Mouse (Mus musculus): ENCODE data around the gene Crmp1. TPM values are rescaled to one million over a fixed set of nuclear protein-coding genes. Genes with fewer than 3 reads are reported as not detected.

The Crmp1 gene
- total and polyA plus RNA-seq, 2 experiments from 2014 or later: 851 to 954 TPM

DNA sequence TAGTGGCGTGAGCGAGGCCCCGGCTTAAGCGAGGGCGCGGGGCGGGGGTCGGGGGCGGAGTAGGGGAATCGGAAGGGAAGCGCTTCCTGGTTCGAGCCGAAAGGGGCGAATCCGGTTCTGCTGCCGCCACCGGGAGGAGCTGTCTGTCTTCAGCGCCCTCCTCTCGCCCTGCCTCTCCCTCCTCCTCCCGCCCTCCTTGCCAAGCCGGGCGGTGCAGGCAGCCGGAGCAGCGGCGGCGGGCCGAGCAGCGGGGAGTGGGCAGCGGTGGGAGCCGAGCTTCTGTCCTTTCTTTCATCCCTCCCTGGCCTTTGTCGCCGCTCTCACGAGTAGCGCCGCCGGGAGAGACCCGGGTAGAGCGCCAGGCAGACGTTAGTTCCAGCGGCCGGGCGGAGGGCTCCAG is 3.9 kb downstream of the Crmp1 start:
- no peaks in the 10 kb centered on the region for H3K36me3 ChIP-seq (ENCODE audit: insufficient read depth, low read length)
- H3K4me3 ChIP-seq (ENCODE audit: low read depth, low read length): peak overlapping the region; percentile 90
- DNase-seq (ENCODE audit: low spot score) (peak; percentile 92), ATAC-seq (ENCODE audit: low FRiP score) (peak; percentile 63)
- H3K9ac ChIP-seq (replicated peaks; ENCODE audit: low read length, poor library complexity, severe bottlenecking): peak overlapping the region; percentile 96
- WGBS: 1% methylated on average over 30 of the region's 42 CpGs
- no peaks in the 10 kb centered on the region for H3K9me3 ChIP-seq (ENCODE audit: low read length)
- H3K27me3 ChIP-seq (ENCODE audit: insufficient read depth, low read length): no peaks in the 10 kb centered on the region
- TF ChIP-seq CTCF (IDR thresholded peaks at IDR 0.05): peak; percentile 65
- H3K27ac ChIP-seq (ENCODE audit: low read depth, low read length): peak overlapping the region; percentile 97
- peak overlapping the region; percentile 85 for H3K4me2 ChIP-seq (ENCODE audit: low read depth, low read length, poor library complexity, severe bottlenecking)
- peaks cover 27% of the 10 kb centered on the region for H3K4me1 ChIP-seq (ENCODE audit: insufficient read depth, low read length)

DNA sequence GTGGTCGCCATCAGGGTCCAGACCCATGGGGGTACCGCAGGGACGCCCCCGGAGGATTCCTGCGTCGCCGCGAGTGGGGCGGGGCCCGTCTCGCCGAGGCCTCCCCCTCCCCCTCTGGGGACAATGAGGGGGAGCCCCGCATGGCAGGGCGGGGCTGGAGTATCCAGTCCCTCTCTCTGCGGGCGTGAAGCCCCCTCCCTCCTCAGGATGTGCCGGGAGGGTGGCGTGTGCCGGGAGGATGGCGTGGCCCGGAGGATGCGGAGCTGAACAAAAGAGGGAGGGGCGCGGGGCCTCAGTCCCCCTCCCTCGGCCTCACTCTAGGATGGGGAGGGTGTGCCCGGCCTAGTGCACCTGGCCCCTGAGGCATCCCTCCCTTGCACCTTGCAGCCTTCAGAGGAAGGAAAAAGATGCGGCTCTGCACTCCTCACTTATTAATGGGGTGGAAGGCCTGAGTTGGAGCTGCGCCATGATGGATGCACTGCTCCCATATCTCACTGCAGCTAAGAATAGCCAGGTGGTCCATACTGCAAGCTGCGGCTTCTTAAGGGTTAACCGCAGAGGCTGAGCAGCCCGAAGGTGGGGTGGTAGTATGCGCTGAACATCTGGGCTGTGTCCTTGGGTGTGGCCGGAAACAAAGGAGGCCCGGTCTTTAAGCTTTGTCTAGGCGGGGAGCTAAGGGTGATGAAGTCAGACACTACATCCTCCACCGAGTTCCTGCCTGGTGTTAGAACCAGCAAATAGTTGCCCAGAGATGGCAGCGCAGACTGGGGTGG is 4.6 kb downstream of the Crmp1 start:
- H3K4me3 ChIP-seq (ENCODE audit: low read depth, low read length): peak overlapping the region; percentile 90
- H3K9me3 ChIP-seq (ENCODE audit: low read length): no peaks in the 10 kb centered on the region
- peak overlapping the region; percentile 97 for H3K27ac ChIP-seq (ENCODE audit: low read depth, low read length)
- ATAC-seq (ENCODE audit: low FRiP score) (peak; percentile 38), DNase-seq (ENCODE audit: low spot score) (peak; percentile 65)
- H3K27me3 ChIP-seq (ENCODE audit: insufficient read depth, low read length): no peaks in the 10 kb centered on the region
- H3K4me1 ChIP-seq (ENCODE audit: insufficient read depth, low read length): peaks cover 27% of the 10 kb centered on the region
- H3K36me3 ChIP-seq (ENCODE audit: insufficient read depth, low read length): no peaks in the 10 kb centered on the region
- peak overlapping the region; percentile 85 for H3K4me2 ChIP-seq (ENCODE audit: low read depth, low read length, poor library complexity, severe bottlenecking)
- under 1% methylated on average over 29 of the region's 37 CpGs for WGBS
- H3K9ac ChIP-seq (replicated peaks; ENCODE audit: low read length, poor library complexity, severe bottlenecking): peak overlapping the region; percentile 96
- no peak for TF ChIP-seq CTCF (IDR thresholded peaks at IDR 0.05)

DNA sequence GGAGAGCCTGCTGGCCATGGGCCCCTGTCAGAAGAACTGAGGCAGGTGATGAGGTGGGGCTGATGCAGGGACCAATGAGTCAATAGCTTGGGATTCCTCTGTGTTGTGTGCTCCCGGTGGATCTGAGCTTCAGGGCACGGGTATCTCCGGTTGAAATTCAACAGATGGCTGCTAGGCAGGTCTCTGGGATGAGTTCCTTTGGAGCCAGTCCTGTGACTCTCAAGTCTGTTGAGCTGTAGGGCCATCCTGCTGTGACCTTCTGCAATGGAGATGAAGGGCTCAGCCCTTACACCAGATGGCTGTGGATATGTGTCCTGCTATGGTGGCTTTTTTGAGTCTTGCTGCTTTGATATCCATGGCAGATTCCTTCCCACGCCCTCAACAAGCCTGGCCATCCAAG is 5.7 kb downstream of the Crmp1 start:
- 35% methylated on average over 4 of the region's 4 CpGs for WGBS
- H3K9me3 ChIP-seq (ENCODE audit: low read length): no peaks in the 10 kb centered on the region

DNA sequence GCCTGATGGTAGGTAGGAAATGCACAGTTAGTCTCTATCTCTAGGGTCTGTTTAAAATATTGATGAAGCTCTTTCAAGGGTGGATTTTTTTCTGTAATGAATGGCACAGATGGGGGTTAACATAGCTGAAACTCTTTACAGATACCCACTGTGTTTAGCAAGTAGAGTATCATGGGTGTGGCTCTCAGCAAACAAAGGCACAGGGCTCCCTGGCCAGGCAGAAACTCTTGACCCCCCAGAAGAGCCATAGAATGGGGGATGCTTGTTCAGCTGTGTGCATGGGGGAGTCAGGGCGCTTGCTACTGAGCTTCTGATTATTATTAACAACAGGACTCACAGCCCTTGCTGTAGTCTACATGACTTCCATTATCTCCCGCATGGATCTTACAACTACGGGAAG is 7.1 kb downstream of the Crmp1 start:
- peaks cover 27% of the 10 kb centered on the region for H3K4me1 ChIP-seq (ENCODE audit: insufficient read depth, low read length)
- H3K9ac ChIP-seq (replicated peaks; ENCODE audit: low read length, poor library complexity, severe bottlenecking): 0 out of 2 replicates have a peak overlapping the region, but pooled peaks have one; percentile 29
- no peak for TF ChIP-seq CTCF (IDR thresholded peaks at IDR 0.05)
- no peaks in the 10 kb centered on the region for H3K27me3 ChIP-seq (ENCODE audit: insufficient read depth, low read length)
- H3K4me2 ChIP-seq (ENCODE audit: low read depth, low read length, poor library complexity, severe bottlenecking): peak overlapping the region; percentile 85
- 49% methylated on average over 3 of the region's 3 CpGs for WGBS
- H3K4me3 ChIP-seq (ENCODE audit: low read depth, low read length): peak overlapping the region; percentile 90
- DNase-seq (ENCODE audit: low spot score): no peak
- H3K27ac ChIP-seq (ENCODE audit: low read depth, low read length): no peak overlapping the region
- peaks cover 7% of the 10 kb centered on the region; the same call in 1 of the 2 replicates for H3K36me3 ChIP-seq (ENCODE audit: insufficient read depth, low read length)
- ATAC-seq (ENCODE audit: low FRiP score): no peak
- H3K9me3 ChIP-seq (ENCODE audit: low read length): no peaks in the 10 kb centered on the region

More for the DNA sequence above, 5.7 kb downstream of the Crmp1 start:
- peak overlapping the region; percentile 96 for H3K9ac ChIP-seq (replicated peaks; ENCODE audit: low read length, poor library complexity, severe bottlenecking)
- H3K4me2 ChIP-seq (ENCODE audit: low read depth, low read length, poor library complexity, severe bottlenecking): peak overlapping the region; percentile 85
- no peak for TF ChIP-seq CTCF (IDR thresholded peaks at IDR 0.05)
- ATAC-seq (ENCODE audit: low FRiP score) (no peak), DNase-seq (ENCODE audit: low spot score) (peak; percentile 70)
- peaks cover 3% of the 10 kb centered on the region; the same call in 1 of the 2 replicates for H3K36me3 ChIP-seq (ENCODE audit: insufficient read depth, low read length)
- H3K27me3 ChIP-seq (ENCODE audit: insufficient read depth, low read length): no peaks in the 10 kb centered on the region
- H3K4me3 ChIP-seq (ENCODE audit: low read depth, low read length): peak overlapping the region; percentile 90
- peak overlapping the region; percentile 97 for H3K27ac ChIP-seq (ENCODE audit: low read depth, low read length)
- peaks cover 29% of the 10 kb centered on the region for H3K4me1 ChIP-seq (ENCODE audit: insufficient read depth, low read length)

DNA sequence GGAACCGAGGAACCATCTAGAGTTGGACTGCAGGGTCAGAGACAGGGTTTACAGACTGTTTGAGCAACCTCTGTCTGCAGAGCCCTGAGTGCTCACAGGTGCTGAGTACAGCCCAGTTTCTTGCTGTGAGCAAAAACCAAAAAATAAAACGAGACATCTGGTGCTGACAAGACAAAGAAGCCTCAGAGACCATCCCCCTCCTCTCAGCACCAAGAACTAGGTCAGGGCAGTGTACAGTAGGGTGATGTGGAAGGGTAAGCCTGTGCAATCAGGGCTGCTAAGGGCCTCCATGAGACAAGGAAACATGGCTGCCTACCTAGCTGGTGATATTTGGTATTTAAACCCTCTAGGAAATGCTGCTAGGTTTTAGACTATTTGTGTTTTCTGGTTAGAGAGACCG is 9.9 kb downstream of the Crmp1 start:
- no peak overlapping the region for H3K4me3 ChIP-seq (ENCODE audit: low read depth, low read length)
- peaks cover 30% of the 10 kb centered on the region for H3K4me1 ChIP-seq (ENCODE audit: insufficient read depth, low read length)
- H3K9me3 ChIP-seq (ENCODE audit: low read length): no peaks in the 10 kb centered on the region
- DNase-seq (ENCODE audit: low spot score) (no peak), ATAC-seq (ENCODE audit: low FRiP score) (no peak)
- H3K9ac ChIP-seq (replicated peaks; ENCODE audit: low read length, poor library complexity, severe bottlenecking): no peak overlapping the region
- no peak overlapping the region for H3K27ac ChIP-seq (ENCODE audit: low read depth, low read length)
- no peak for TF ChIP-seq CTCF (IDR thresholded peaks at IDR 0.05)
- H3K27me3 ChIP-seq (ENCODE audit: insufficient read depth, low read length): no peaks in the 10 kb centered on the region
- H3K4me2 ChIP-seq (ENCODE audit: low read depth, low read length, poor library complexity, severe bottlenecking): no peak overlapping the region
- peaks cover 7% of the 10 kb centered on the region; the same call in 1 of the 2 replicates for H3K36me3 ChIP-seq (ENCODE audit: insufficient read depth, low read length)
- 70% methylated on average over 3 of the region's 3 CpGs for WGBS

DNA sequence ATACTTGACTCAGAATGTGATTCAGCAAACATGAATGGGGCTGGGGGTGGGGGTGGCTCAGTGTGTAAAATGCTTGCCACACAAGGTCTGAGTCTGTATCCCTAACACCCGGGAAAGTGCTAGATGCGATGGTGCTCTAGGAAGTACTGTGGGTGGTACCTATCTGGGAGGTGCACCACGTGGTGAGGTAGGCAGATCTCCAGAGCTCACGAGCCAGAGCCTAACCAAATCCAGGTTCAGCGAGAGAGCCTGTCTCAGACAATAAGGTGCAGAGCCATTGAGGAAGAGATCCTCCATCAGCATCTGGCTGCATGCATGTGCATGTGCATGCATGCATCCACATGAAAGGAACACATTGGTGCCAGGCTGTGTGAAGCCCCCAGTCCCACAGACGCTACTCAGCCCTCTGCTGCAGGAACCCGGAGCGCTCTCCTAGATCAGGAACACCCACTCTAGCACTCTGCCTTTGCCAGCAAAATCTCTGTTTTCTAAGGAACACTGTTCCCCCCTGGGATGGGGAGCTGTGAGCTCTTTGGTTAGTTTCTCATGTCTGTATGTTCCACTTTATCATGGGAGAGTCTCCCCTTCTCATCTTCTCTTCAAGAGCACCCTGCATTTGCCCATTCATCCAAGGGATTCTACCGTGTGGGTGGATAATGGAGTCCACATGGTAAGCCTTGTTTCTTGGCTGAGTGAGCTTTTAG is 10.5 kb downstream of the Crmp1 start:
- TF ChIP-seq CTCF (IDR thresholded peaks at IDR 0.05): no peak
- H3K4me2 ChIP-seq (ENCODE audit: low read depth, low read length, poor library complexity, severe bottlenecking): no peak overlapping the region
- ATAC-seq (ENCODE audit: low FRiP score) (no peak), DNase-seq (ENCODE audit: low spot score) (no peak)
- H3K27ac ChIP-seq (ENCODE audit: low read depth, low read length): no peak overlapping the region
- H3K4me3 ChIP-seq (ENCODE audit: low read depth, low read length): no peak overlapping the region
- no peaks in the 10 kb centered on the region for H3K9me3 ChIP-seq (ENCODE audit: low read length)
- H3K4me1 ChIP-seq (ENCODE audit: insufficient read depth, low read length): peaks cover 30% of the 10 kb centered on the region
- 80% methylated on average over 9 of the region's 9 CpGs for WGBS
- H3K36me3 ChIP-seq (ENCODE audit: insufficient read depth, low read length): peaks cover 7% of the 10 kb centered on the region; the same call in 1 of the 2 replicates
- no peaks in the 10 kb centered on the region for H3K27me3 ChIP-seq (ENCODE audit: insufficient read depth, low read length)
- no peak overlapping the region for H3K9ac ChIP-seq (replicated peaks; ENCODE audit: low read length, poor library complexity, severe bottlenecking)
